Mouse (Mus musculus) heart, postnatal 0 days (tissue): ENCODE data around the gene Eml3.

Source experiments
- CTCF ChIP-seq: IDR thresholded peaks from 2 replicates; pipeline ENCODE4 v1.5.1; 2016; ENCODE audit warnings: antibody characterized with exemption, control low read depth, low read depth
- EP300 ChIP-seq: IDR thresholded peaks from 2 replicates; pipeline ENCODE4 v1.6.1; 2016; ENCODE audit warnings: antibody characterized with exemption, low read depth

GRCm38 (mm10) chr19:8965075-8965474, 35.7 kb downstream of the Eml3 start:
- TF ChIP-seq EP300 (no peak), CTCF (no peak)
